10 mouse cellular contexts compared by ENCODE assay signal in genomic region chr17:5187546-5187945, GRCm38 (mm10).
DNase-seq lines count a peak whose midpoint lies in the region; ATAC-seq and TF ChIP-seq lines count a peak whose summit lies in the region.
"Had no signal": no experiment of that assay in that cellular context is flagged by ENCODE, and none has a peak within 500 bp of the region (broad histone marks: within the 10 kb centered on the region; RNA-seq: fewer than 3 reads in every experiment).

No protein-coding gene starts in this region.

- DNase-seq in heart, adult 2 months = no peak
- DNase-seq in midbrain, postnatal 0 days (ENCODE audit: low spot score) = peak; percentile 42
- peak; percentile 73 for DNase-seq in thymus, postnatal 14 days
- DNase-seq in cerebellum, adult 8-10 months = no peak
- DNase-seq in right cerebral cortex, postnatal 4 days = no peak
- DNase-seq: liver, embryonic 13.5 days had no signal

- peak; percentile 51 for TF ChIP-seq CTCF in heart, adult 2 months (IDR thresholded peaks at IDR 0.05)
- TF ChIP-seq CTCF in midbrain, postnatal 0 days (IDR thresholded peaks at IDR 0.05) = peak; percentile 53

- no peaks in the 10 kb centered on the region for H3K36me3 ChIP-seq in heart, adult 2 months (ENCODE audit: control insufficient read depth, insufficient read depth, low read length)
- no peaks in the 10 kb centered on the region for H3K36me3 ChIP-seq in heart, embryonic 11.5 days (ENCODE audit: control insufficient read depth, insufficient read depth, low read length)
- no peaks in the 10 kb centered on the region for H3K36me3 ChIP-seq in midbrain, postnatal 0 days (ENCODE audit: insufficient read depth, low read length)
- no peaks in the 10 kb centered on the region for H3K36me3 ChIP-seq in midbrain, embryonic 16.5 days (ENCODE audit: control insufficient read depth, insufficient read depth, low read length)
- H3K36me3 ChIP-seq: liver, embryonic 13.5 days; neural tube, embryonic 12.5 days had no signal

- H3K4me3 ChIP-seq in heart, adult 2 months = no peak overlapping the region
- no peak overlapping the region for H3K4me3 ChIP-seq in heart, embryonic 11.5 days (ENCODE audit: low read depth, low read length)
- no peak overlapping the region for H3K4me3 ChIP-seq in midbrain, postnatal 0 days (ENCODE audit: low read depth, low read length)
- H3K4me3 ChIP-seq in midbrain, embryonic 16.5 days (ENCODE audit: low read depth, low read length) = no peak overlapping the region
- H3K4me3 ChIP-seq: liver, embryonic 13.5 days; neural tube, embryonic 12.5 days had no signal

- no peak for TF ChIP-seq POLR2A in heart, adult 2 months (IDR thresholded peaks at IDR 0.05; ENCODE audit: insufficient read depth, low read depth, low read length)

- no peak for ATAC-seq in heart, embryonic 11.5 days (replicated peaks; ENCODE audit: insufficient number of reproducible peaks, low FRiP score, low TSS enrichment)
- ATAC-seq in midbrain, postnatal 0 days (ENCODE audit: low FRiP score) = no peak
- ATAC-seq in midbrain, embryonic 16.5 days = no peak
- ATAC-seq in hematopoietic stem cell, adult 5-6 weeks (replicated peaks in 1 of 2; ENCODE audit: insufficient read depth in 1 of 2, low FRiP score in 2 of 2, low TSS enrichment in 1 of 2, low read depth in 1 of 2, poor library complexity in 2 of 2, severe bottlenecking in 2 of 2) = peak; percentile 33 to 37; a peak in 3 of 4 replicates

- H3K4me1 ChIP-seq in heart, adult 2 months (ENCODE audit: control insufficient read depth, insufficient read depth, low read length) = peaks cover 9% of the 10 kb centered on the region
- H3K4me1 ChIP-seq in heart, embryonic 11.5 days (ENCODE audit: control insufficient read depth, insufficient read depth, low read length) = peaks cover 14% of the 10 kb centered on the region; the same call in 1 of the 2 replicates
- H3K4me1 ChIP-seq in midbrain, postnatal 0 days (ENCODE audit: insufficient read depth, low read length) = peaks cover 6% of the 10 kb centered on the region
- H3K4me1 ChIP-seq in midbrain, embryonic 16.5 days (ENCODE audit: control insufficient read depth, insufficient read depth, low read length) = peaks cover 27% of the 10 kb centered on the region

- H3K27ac ChIP-seq in heart, adult 2 months = no peak overlapping the region
- H3K27ac ChIP-seq in heart, embryonic 11.5 days (ENCODE audit: low read depth, low read length) = no peak overlapping the region
- H3K27ac ChIP-seq in midbrain, postnatal 0 days (ENCODE audit: low read depth, low read length) = no peak overlapping the region
- H3K27ac ChIP-seq in midbrain, embryonic 16.5 days (ENCODE audit: low read length) = no peak overlapping the region
- H3K27ac ChIP-seq: neural tube, embryonic 12.5 days had no signal

- H3K79me2 ChIP-seq in heart, adult 2 months (replicated peaks; ENCODE audit: control insufficient read depth, insufficient read depth, low read length) = peaks cover 4% of the 10 kb centered on the region; the same call in 1 of the 2 replicates

- no peak for TF ChIP-seq EP300 in heart, adult 2 months (IDR thresholded peaks at IDR 0.05; ENCODE audit: insufficient read depth, low read depth, low read length)

- no peaks in the 10 kb centered on the region for H3K27me3 ChIP-seq in heart, adult 2 months (ENCODE audit: control insufficient read depth, insufficient read depth, low read length)
- H3K27me3 ChIP-seq in heart, embryonic 11.5 days (ENCODE audit: control insufficient read depth, insufficient read depth, low read length) = no peaks in the 10 kb centered on the region
- H3K27me3 ChIP-seq in midbrain, postnatal 0 days (ENCODE audit: insufficient read depth, low read length) = no peaks in the 10 kb centered on the region
- no peaks in the 10 kb centered on the region for H3K27me3 ChIP-seq in midbrain, embryonic 16.5 days (ENCODE audit: control insufficient read depth, insufficient read depth, low read depth, low read length)
- H3K27me3 ChIP-seq: liver, embryonic 13.5 days; neural tube, embryonic 12.5 days had no signal

- H3K4me2 ChIP-seq in heart, embryonic 11.5 days = no peak overlapping the region
- no peak overlapping the region for H3K4me2 ChIP-seq in midbrain, postnatal 0 days (ENCODE audit: low read depth, low read length, poor library complexity, severe bottlenecking)
- no peak overlapping the region for H3K4me2 ChIP-seq in midbrain, embryonic 16.5 days (ENCODE audit: low read length)
- H3K4me2 ChIP-seq: liver, embryonic 13.5 days; neural tube, embryonic 12.5 days had no signal

- intact Hi-C loops in heart, adult 2 months (cut with DNase I) = loop anchor here (5.0 kb wide), 2 partner anchors 35 to 405 kb away; no protein-coding TSS in a partner anchor

- WGBS in heart, adult 2 months = 90% methylated on average over 2 of the region's 2 CpGs
- WGBS in heart, embryonic 11.5 days (ENCODE audit: insufficient replicate concordance) = 87% methylated on average over 2 of the region's 2 CpGs
- 29% methylated on average over 2 of the region's 2 CpGs for WGBS in midbrain, postnatal 0 days
- WGBS in midbrain, embryonic 16.5 days = 32% methylated on average over 2 of the region's 2 CpGs

- no peaks in the 10 kb centered on the region for H3K9me3 ChIP-seq in heart, embryonic 11.5 days (replicated peaks; ENCODE audit: control insufficient read depth, low read length)
- H3K9me3 ChIP-seq in midbrain, postnatal 0 days (ENCODE audit: low read length) = no peaks in the 10 kb centered on the region
- no peaks in the 10 kb centered on the region for H3K9me3 ChIP-seq in midbrain, embryonic 16.5 days (replicated peaks; ENCODE audit: control insufficient read depth, low read length, poor library complexity, severe bottlenecking)
- H3K9me3 ChIP-seq: liver, embryonic 13.5 days; neural tube, embryonic 12.5 days had no signal

- no peak overlapping the region for H3K9ac ChIP-seq in heart, adult 2 months (ENCODE audit: low read depth, low read length)
- no peak overlapping the region for H3K9ac ChIP-seq in heart, embryonic 11.5 days (ENCODE audit: low read depth, low read length)
- no peak overlapping the region for H3K9ac ChIP-seq in midbrain, postnatal 0 days (replicated peaks; ENCODE audit: low read length, poor library complexity, severe bottlenecking)
- no peak overlapping the region for H3K9ac ChIP-seq in midbrain, embryonic 16.5 days (ENCODE audit: low read depth, low read length)
- H3K9ac ChIP-seq: liver, embryonic 13.5 days; neural tube, embryonic 12.5 days had no signal

Comparison
In these comparisons a context has a peak if more than half of its experiments do, and no peak if none do; other contexts are left out.
1. DNase-seq: peak in midbrain, postnatal 0 days (single experiment) and thymus, postnatal 14 days (single experiment); none in heart, adult 2 months (0 of 2), cerebellum, adult 8-10 months (single experiment) and right cerebral cortex, postnatal 4 days (single experiment).
2. ATAC-seq: peak in hematopoietic stem cell, adult 5-6 weeks (2 of 2); none in heart, embryonic 11.5 days (single experiment), midbrain, postnatal 0 days (single experiment) and midbrain, embryonic 16.5 days (single experiment).